Mouse (Mus musculus) fibroblast of lung, adult 2 months (primary cell): ENCODE measurements at regions not wholly inside any gene's neighbourhood (a gene's known extent, or its start where the extent isn't known, plus 50 kb on each side); places are given as distances from the start of the nearest gene placed in this dataset.
A peak's percentile ranks its signal among the peaks of the same experiment; 100 is the strongest.
"Not testable (repeated sequence)": the region's sequence is repeated elsewhere in the genome, so short reads cannot be mapped to it uniquely, and the experiment has no call there.

ENCODE experiments used
- DNase-seq: peaks from one replicate; pipeline ENCODE4 v3.0.0-alpha.2; 2011; ENCODE audit warnings: low read depth

GRCm38 (mm10) chr13:50314001-50314400 lies 63.9 kb upstream of the Gm906 start:
- DNase-seq: not testable (repeated sequence)

- DNase-seq: no peak
Observed at GRCm38 (mm10) chr13:50322512-50322911, 72.4 kb upstream of the Gm906 start.

- no peak for DNase-seq
Observed at GRCm38 (mm10) chr13:50328614-50329013, 78.5 kb upstream of the Gm906 start.

- no peak for DNase-seq
Observed at GRCm38 (mm10) chr13:50344121-50344520, 73.5 kb upstream of the Fbxw17 start.

GRCm38 (mm10) chr13:50351946-50352345 lies 65.7 kb upstream of the Fbxw17 start:
- no peak for DNase-seq

GRCm38 (mm10) chr13:50355265-50355664 lies 62.4 kb upstream of the Fbxw17 start:
- DNase-seq: no peak

- peak; percentile 39 for DNase-seq
Observed at GRCm38 (mm10) chr13:50359536-50359935, 58.1 kb upstream of the Fbxw17 start.
